Mouse (Mus musculus): ENCODE measurements around the gene Tsku.

DNA sequence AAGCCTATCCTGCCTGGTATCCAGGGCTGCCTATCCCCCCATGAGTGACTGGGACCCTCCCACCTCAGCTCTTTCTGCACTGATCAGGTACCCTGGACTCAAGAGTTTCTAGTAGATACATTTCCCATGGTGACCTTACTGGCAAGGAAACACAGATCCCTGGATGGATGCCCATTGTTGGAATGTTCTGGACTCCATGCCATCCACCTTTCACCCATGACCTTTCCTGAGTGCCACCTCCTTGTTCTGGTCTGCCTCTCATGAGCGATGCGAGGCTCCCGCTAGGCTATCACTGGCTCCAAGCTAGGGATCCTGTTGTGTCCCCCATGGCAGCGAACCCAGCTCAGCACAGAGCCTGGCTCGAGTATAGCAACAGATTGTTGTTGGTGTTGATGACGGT, 11.3 kb downstream of the Tsku start:
- TF ChIP-seq TAL1 (IDR thresholded peaks at IDR 0.05; ENCODE audit: low read length) (no peak), GATA1 (IDR thresholded peaks at IDR 0.05; ENCODE audit: low read length) (no peak)

Data from erythroblast, embryonic 14.5 days (primary cell).